Mouse (Mus musculus) erythroblast, adult 5-6 weeks (primary cell): ENCODE measurements around the gene Sorbs1. TPM values are rescaled to one million over a fixed set of nuclear protein-coding genes. Genes with fewer than 3 reads are reported as not detected.

ENCODE experiments used
- ATAC-seq: replicated peaks from 2 replicates; pipeline ENCODE4 v1.8.0; 2016; ENCODE audit warnings: moderate number of reproducible peaks, mild to moderate bottlenecking, moderate TSS enrichment, inconsistent platforms; ENCODE audit not compliant: poor library complexity, low FRiP score, severe bottlenecking
- total RNA-seq, 2 experiments: library from RNA; stranded (forward) in 1 of 2; stranded (reverse) in 1 of 2; fragments of 150-400 nt in 1 of 2; fragments of 200-764, 138-1000 nt in 1 of 2; gene quantifications; 2 replicates each; pipeline versions ENCODE4 v1.2.3 to v1.2.4; 2015 to 2017; ENCODE audit warnings: low replicate concordance in 2 of 2

Gene Sorbs1
- total RNA-seq, 2 experiments from 2014 or later = 41.5 to 46.2 TPM

DNA sequence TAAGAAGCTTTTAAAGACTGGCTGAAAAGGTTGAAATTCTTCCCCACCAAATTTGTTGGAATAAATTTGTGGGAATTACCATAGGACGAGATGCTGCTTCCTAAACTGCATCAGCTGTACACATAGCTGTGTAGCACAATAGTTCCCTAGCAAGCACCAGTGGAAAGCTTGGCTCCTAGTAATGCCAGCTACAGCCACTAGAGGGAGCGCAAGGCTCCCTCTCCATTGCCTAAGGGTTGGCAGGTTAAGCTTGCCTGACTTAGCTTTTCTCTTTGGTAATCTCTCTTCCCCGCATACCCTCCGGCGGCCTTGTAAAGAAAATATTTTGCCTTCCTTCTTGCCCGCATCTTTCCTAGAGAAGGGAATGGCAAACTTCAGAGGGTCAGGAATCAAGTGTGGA, 122.1 kb downstream of the Sorbs1 start:
- peak; percentile 83 for ATAC-seq

DNA sequence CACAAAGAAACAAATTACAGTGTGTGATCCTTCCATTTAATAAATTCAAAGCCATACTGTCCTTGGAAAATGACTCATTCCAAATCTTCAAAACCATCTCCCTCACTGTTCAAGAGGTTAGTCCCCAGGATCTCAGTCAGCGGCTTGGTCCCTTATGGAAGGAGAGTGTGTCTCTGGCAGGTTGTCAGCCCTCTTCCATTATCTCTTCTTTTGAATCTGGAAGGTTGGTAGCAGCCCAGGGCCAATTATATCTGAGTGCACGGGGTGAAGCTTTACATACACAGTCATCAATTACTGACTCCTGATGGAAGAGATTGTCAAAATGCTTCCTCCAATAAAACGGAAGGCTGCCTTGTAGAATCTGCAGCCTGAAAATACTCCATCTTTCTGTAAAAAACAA, 126.7 kb downstream of the Sorbs1 start:
- ATAC-seq = no peak

DNA sequence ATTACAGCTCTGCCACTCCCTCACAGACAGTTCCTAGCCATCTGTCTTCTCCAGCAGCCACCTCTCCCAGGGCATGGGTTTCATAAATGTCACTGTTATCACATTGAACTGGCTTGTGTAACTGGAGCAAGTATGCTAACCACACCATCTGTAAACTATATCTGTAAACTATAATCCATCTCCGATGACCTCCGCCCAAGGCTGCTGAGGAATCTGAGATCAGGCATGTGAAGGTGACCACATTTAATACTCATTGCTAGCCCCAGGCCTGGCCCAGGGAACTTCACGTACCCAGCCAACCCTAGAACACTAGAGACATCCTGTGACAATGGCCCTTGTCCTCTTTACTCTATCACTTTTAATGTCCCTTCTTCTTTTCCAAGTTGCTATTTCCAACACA, 128.2 kb downstream of the Sorbs1 start:
- no peak for ATAC-seq

DNA sequence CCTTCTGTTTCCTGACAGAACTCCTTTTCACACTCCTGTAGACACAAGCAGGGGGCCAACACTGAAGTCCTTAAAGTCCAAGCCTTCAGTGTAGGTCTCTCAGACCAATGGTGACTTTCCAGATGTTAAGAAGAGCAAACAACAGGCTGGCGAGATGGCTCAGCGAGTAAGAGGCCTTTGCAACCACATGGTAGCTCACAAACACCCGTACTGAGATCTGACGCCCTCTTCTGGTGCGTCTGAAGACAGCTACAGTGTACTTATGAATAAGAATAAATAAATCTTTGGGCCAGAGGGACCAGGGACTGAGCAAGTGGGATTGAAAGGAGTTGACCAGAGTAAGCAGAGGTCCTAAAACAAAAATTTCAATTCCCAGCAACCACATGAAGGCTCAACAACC, 129.6 kb downstream of the Sorbs1 start:
- ATAC-seq = no peak

DNA sequence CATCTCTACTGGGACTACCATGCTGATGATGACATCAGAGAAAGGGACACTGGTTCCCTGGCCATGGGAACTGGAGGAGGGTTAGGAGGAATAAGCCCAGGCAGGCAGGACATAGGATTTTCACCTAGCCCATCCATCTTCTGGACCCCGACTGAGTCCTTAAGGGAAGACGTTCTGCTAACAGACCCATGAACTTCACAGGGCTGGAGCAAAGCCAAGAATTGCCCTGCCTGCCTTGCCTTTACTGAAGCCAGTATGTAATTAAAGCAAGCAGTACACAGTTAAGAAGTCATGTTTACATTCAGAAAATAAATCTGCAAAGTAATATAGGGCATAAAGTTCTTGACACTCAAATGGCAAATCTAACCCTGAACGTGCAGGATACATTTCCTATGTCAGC, 132.9 kb downstream of the Sorbs1 start:
- ATAC-seq = no peak

DNA sequence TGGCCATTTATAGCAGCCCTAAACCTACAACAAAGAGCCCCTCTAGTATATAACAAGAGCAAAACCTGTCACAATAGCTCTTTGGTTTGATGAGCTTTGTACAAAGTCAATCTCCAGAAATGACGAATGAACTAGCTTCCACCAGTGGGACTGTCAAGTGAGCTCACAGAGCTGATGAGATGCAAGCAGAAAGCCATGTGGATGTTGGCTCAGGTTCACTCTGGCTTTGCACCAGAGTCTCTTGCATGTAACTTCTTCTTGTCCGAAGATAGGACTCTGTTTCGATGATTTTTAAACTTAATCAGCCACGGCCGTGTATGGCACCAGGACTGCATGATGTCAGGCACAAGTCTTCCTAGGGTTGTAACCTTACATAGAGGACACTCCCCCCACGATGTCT, 133.6 kb downstream of the Sorbs1 start:
- ATAC-seq = no peak

DNA sequence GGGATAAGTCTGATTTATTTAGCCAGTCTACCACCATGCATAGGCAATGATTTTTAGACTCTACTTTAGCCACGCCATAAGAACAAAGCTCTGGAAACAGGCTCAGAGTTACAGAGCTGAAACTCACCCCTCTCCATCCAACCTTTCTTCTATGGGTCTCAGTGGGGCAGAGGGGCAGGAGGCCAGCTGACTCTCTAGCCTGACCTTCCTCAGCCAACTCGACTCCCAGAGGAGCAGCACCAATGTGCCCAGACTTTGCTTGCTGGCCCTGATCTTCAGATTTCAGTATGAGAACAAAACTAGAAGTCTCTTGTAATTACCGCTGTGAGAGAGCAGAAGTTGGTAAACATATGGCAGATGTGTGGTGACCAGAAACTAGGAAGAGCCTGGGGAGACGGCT, 134.5 kb downstream of the Sorbs1 start:
- ATAC-seq = no peak

DNA sequence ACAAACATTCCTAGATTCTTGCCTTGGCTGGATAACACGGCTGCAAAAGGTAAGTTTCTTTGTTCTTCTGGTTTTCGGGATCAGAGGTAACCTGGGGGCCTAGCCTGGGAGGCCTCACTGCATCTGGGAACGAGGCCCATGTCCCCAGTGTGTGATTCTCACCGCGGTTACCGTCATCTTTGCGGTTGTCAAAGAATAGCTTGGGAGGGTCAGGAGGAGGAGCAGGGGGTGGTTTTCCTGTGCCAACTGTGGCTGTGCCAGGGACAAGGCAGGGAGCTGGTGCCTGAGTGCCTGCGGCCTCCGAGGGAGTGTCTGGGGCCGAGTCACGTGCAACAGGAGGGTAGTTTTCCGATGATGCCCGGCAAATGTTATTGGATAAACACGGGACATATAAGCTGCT, 135.9 kb downstream of the Sorbs1 start:
- no peak for ATAC-seq

DNA sequence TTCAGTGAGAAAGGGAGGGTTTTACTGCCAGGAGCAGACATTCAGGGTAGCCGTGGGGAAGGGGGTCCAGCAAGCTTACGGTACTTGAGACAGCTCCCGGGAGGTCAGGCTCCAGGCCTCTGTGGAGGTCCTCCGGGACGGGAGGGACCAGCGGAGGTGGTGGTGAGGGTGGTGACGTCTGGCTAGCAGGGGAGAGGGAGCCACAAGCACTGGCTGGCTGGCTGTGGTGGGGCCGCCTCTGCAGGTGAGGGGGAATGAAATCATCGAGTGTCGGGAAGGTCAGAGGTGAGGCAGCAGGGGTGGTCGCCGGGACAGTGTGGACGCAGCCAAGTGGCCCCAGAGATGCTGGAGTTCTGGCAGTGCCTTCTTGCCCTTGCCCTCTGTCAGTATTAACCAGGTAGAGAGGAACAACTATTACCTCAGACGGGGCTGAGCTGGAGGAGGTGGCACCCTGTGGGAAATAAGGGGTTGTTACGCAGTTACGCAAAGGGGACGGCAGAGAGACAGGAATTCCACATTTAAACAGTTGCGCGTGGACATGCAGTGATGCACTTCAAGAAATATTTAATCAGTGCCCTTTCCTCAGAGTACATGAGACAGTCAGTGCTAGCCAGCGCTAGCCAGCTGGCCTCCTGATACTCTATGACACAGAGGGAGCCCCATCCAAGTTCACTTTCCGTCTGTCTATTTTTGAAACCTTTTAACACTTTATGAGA, 136.9 kb downstream of the Sorbs1 start:
- no peak for ATAC-seq

DNA sequence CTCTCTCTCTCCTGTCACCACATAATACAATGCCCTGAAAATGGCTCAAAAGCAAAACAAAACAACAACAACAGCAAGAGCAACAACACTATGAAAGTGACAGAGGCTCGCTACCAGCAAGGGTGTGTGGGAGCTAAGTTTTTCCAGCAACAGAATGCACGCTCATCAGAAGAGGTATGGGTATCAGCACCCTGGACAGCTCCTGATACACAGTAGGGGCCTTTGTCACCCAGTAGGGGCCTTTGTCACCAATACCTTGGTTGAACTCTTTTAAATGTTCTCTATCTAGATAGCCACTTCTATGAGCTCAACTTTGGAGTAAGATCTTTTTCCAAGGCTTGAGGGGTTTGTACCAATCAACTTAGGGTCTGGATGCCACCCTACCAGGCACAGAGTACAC, 138.9 kb downstream of the Sorbs1 start:
- ATAC-seq = no peak

DNA sequence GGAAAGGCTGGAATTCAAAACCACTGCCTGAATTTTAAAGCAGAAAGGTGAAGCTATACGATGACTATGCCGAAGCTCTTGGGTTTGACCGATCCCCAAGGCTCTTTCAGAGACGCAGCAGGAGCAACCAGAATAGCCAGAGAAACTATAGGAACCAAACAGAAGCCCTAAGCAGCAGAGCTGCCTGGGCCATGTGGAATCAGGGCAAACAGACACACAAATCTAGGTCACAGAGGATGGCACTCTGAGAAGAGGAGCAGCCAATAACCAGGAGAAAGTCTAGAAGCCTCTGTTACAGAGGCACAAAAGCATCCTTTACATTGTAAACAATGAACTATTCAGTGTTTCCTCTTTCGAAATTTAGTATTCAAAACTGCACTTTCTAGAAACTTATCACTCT, 140.9 kb downstream of the Sorbs1 start:
- no peak for ATAC-seq

DNA sequence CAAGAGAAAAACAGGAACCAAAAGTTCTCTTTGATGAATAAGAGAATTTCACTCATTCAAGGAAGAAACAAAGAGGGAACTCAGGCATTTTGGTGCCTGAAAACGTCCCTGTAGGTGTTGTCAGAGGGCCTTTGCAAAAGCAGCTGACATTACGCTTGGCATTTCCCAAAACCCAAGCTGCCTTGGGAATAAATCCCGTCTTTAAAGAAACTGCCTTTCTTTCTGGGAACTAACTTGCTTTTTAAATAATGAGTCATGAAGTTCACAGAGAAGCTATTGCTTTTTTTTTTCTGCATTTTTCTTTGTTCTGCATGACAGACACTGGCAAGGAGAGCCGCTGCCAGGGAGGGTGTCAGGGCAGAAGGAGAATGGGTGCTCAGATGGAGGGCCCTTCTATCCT, 141.7 kb downstream of the Sorbs1 start:
- ATAC-seq = no peak

DNA sequence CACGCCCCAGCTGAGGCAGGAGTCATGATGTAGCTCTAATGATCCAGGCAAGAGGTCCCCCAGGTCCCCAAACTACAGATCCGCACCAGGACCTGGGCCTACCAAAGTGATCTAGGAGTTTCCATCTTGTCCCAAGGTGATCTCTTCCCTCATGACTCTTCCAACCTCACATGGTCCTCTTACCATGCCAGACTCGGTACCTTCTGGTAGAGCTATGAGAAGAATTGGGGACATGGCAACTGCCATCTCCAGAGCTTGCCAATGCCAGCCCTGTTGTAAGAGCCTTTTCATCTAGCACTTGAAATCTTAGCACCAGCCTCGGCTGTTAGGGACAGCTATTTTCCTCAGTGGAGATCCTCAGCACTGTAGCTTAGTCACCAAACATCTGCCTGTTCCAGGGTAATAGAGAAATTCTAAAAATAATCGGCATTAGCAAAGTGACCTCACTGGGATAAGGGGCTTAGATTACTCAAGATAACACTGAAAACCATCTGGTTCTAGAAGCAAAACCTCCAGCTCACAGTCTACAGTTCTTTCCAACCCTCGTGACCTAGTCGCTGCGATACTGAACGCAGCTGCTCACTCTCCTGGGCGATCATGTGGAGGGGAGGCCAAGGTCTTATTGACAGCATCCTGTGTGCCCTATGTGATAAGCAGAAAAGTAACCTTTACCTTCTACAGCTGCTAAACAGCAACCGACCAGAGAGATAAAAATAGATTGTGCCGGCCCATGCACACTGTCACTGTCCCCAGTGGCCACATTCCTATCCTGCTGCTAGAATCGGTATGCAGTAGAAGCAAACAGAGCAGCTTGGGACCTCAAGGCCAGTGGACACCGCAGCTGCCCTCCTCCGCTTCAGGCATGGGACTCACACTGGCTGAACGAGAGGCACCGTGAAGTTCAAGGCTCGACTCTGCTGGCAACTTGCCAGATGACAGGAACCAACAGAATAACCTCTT, 143.4 kb downstream of the Sorbs1 start:
- no peak for ATAC-seq

DNA sequence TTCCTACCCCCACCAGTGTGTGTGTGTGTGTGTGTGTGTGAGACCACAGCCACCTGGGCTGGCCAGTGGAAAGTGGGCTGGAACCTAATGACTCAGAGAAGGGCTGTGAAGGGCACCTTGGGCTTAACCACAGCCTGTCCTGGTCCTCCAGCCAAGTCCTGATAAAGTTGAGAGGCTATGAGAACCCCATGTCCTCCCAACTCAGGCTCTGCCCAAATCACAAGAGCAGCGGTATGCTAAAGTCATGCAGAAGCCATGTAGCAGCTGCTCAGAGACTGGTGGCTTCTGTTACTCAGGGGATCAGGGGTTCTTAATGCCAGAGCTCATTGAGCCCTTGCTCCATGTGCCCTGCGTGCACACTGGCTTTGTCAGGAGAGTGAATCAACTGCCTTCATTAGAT, 145.1 kb downstream of the Sorbs1 start:
- no peak for ATAC-seq

DNA sequence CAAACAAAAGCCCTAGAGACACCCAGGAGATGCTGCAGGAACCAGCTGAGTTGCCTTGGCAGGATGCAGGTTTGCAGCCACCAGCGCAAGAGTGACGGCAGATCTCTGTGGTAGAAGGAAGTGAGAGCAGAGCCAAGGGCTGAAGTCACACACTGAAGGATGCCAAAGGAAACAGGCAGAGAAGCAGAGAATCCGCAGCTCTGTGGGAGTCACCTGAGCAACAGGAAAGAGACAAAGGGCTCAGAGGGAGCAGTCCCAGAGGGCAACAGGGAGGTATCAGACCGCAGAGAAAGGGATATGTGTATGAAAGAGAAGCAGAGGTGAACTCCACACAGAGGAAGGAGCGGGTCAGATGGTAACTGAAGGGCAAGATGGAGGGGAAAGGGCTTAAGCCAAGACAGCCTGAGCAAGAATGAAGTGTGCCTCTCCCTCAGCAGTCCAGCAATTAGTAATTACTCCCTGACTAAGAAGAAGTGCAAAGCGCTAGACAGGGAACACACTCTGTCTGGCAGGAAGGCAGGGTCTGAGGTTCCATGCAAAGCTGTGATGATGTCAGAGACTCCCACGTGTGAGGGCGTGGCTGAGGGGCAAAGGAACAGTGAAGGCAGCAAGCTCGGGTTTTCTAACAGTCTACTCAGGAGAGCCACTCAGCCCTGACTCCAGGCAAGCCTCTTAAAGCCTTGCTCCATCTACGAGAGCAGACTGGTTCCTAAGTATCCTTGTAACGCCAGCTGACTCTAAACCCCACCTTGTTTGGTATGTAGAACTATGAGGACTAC, 147.2 kb downstream of the Sorbs1 start:
- ATAC-seq = no peak

DNA sequence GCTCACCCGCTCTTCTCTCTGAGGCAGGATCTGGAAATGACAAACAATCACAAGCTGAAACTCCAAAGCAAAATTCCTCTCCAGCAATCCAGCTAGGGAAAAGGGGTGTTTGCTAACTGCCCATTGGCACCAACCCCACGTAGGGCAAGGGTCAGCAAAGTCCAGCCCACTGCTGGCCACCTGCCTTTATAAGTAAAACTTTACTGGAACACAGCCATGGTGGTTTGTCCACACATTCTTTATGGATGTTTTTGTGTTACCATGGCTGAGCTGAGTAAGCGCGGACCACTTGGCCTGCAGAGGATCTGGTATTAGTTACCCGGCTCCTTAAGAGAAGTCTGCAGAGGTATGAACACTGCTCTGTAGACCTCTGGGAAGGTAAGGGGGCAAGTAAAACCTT, 148.4 kb downstream of the Sorbs1 start:
- no peak for ATAC-seq

DNA sequence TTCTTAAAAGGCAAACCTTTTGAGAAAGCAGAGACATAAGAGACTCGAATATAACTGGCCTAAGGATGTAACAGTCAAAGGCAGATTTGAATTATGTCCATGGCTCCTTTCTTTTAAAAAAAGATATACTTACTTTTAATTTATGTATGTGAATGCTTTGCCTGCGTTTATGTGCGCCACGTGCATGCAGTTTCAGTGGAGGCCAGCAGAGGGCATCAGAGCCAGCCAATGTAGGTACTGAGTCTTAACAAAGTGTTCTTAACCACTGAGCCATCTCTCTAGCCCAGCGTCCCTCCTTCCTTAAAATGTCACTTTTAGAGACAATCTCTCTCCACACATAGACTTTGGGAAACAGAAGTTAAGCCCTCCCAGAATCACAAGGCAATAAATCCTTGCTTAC, 150.1 kb downstream of the Sorbs1 start:
- no peak for ATAC-seq

DNA sequence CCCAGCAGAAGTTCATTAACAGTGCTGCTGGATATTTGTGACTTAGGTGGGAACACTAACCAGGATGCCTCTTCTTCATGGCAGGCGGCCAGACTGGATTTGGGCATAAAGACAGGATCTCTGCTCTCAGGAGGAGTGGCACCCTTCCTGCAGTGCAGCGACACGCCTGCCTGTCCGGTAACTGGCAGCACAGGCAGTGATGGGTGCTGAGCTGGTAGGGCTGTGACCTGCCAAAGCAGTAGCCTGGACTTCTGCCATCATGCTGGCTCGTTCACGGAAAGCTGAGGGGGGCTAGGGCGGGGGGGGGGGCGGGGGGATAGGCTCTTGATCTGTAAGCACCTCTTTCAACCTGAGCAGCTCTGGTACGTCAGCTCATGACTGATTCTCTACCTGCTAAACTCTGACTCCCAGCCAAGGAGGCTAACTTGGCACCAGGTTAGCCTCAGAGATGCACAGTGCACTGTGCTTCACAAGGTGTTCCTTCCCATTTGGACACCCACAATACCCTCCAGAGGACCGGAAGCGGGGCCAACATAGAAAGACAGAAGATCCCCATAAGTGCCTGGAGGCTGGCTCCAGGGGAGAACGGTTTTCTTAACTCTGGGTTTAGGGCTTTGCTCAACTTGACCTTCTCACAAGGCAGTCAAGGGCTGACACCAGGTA, 151.2 kb downstream of the Sorbs1 start:
- no peak for ATAC-seq

DNA sequence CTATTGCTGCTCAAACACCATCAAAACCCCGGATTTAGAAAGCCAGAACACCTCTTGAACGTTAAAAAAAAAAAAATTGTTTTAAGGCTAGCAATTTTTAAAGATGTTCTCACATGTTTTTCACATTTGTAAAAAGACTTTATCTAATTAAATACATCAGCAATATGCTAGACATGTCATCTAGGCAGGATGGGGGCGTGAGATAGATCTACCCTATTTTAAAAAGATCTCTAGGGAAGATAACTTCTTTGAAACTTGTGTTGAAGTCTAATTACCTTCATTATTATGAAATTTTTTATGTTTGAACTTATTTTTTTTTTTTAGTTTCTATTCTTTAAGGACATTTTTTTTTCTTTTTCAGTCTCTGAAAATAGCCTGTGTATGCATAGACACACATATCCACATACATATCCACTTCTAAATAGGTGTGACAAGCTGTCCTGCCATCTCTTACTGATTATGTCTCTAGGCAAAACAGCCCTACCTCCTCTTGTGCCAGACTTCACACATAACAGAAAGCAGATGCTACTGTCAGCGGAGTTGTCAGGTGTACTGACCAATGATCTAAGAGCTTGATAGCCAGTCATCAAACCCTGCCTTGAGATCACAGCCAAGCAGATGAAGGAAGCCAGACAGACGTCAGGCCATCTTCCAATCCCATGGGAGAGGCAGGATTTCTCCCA, 153.7 kb downstream of the Sorbs1 start:
- ATAC-seq = no peak
